Mouse (Mus musculus): Measurements from ENCODE around the gene H2al1i. TPM values are rescaled to one million over a fixed set of nuclear protein-coding genes. Genes with fewer than 3 reads are reported as not detected.

Gene H2al1i
- polyA plus RNA-seq, 1 experiment from 2014 or later: not detected

- no peaks in the 10 kb centered on the region for H3K9me3 ChIP-seq (ENCODE audit: control insufficient read depth)
- H3K36me3 ChIP-seq (ENCODE audit: control insufficient read depth, insufficient read depth): no peaks in the 10 kb centered on the region
- no peak for TF ChIP-seq CTCF (IDR thresholded peaks at IDR 0.05; ENCODE audit: low read depth)
- no peak for ATAC-seq
- no peak overlapping the region for H3K27ac ChIP-seq (ENCODE audit: low read depth, low read length)
- H3K4me3 ChIP-seq (ENCODE audit: low read depth, low read length): no peak overlapping the region
- H3K4me2 ChIP-seq (replicated peaks; ENCODE audit: low read depth): no peak overlapping the region
- H3K4me1 ChIP-seq (replicated peaks; ENCODE audit: control insufficient read depth, insufficient read depth, low read length): no peaks in the 10 kb centered on the region
- H3K9ac ChIP-seq (ENCODE audit: low read depth, low read length): no peak overlapping the region
- 0 out of 2 replicates have a peak, but pooled peaks cover 3% of the 10 kb centered on the region for H3K27me3 ChIP-seq (replicated peaks; ENCODE audit: control insufficient read depth, insufficient read depth, low read length)
- 75% methylated on average over 6 of the region's 6 CpGs for WGBS
Measured at GRCm38 (mm10) chrX:11360823-11361222, 36.4 kb downstream of the H2al1i start.

- TF ChIP-seq CTCF (IDR thresholded peaks at IDR 0.05; ENCODE audit: low read depth): no peak
- H3K4me2 ChIP-seq (replicated peaks; ENCODE audit: low read depth): no peak overlapping the region
- no peaks in the 10 kb centered on the region for H3K36me3 ChIP-seq (ENCODE audit: control insufficient read depth, insufficient read depth)
- 0 out of 2 replicates have a peak, but pooled peaks cover 3% of the 10 kb centered on the region for H3K27me3 ChIP-seq (replicated peaks; ENCODE audit: control insufficient read depth, insufficient read depth, low read length)
- H3K4me1 ChIP-seq (replicated peaks; ENCODE audit: control insufficient read depth, insufficient read depth, low read length): no peaks in the 10 kb centered on the region
- 74% methylated on average over 2 of the region's 2 CpGs for WGBS
- no peak overlapping the region for H3K27ac ChIP-seq (ENCODE audit: low read depth, low read length)
- H3K9ac ChIP-seq (ENCODE audit: low read depth, low read length): no peak overlapping the region
- no peak overlapping the region for H3K4me3 ChIP-seq (ENCODE audit: low read depth, low read length)
- ATAC-seq: no peak
- no peaks in the 10 kb centered on the region for H3K9me3 ChIP-seq (ENCODE audit: control insufficient read depth)
Measured at GRCm38 (mm10) chrX:11361261-11361660, 36.8 kb downstream of the H2al1i start.

GRCm38 (mm10) chrX:11363890-11364289 lies 39.4 kb downstream of the H2al1i start:
- no peak overlapping the region for H3K9ac ChIP-seq (ENCODE audit: low read depth, low read length)

GRCm38 (mm10) chrX:11365151-11365550 lies 40.7 kb downstream of the H2al1i start:
- Histone ChIP-seq H3K9me3 (ENCODE audit: control insufficient read depth) (no peaks in the 10 kb centered on the region), H3K4me1 (replicated peaks; ENCODE audit: control insufficient read depth, insufficient read depth, low read length) (no peaks in the 10 kb centered on the region), H3K9ac (ENCODE audit: low read depth, low read length) (no peak overlapping the region), H3K27me3 (replicated peaks; ENCODE audit: control insufficient read depth, insufficient read depth, low read length) (0 out of 2 replicates have a peak, but pooled peaks cover under 1% of the 10 kb centered on the region), H3K36me3 (ENCODE audit: control insufficient read depth, insufficient read depth) (no peaks in the 10 kb centered on the region), H3K27ac (ENCODE audit: low read depth, low read length) (no peak overlapping the region), H3K4me3 (ENCODE audit: low read depth, low read length) (no peak overlapping the region), H3K4me2 (replicated peaks; ENCODE audit: low read depth) (no peak overlapping the region)
- ATAC-seq: no peak
- WGBS: 58% methylated on average over 12 of the region's 12 CpGs
- TF ChIP-seq CTCF (IDR thresholded peaks at IDR 0.05; ENCODE audit: low read depth): no peak

More at GRCm38 (mm10) chrX:11363890-11364289, 39.4 kb downstream of the H2al1i start:
- WGBS: 76% methylated on average over 6 of the region's 6 CpGs
- H3K4me1 ChIP-seq (replicated peaks; ENCODE audit: control insufficient read depth, insufficient read depth, low read length): no peaks in the 10 kb centered on the region
- no peak for TF ChIP-seq CTCF (IDR thresholded peaks at IDR 0.05; ENCODE audit: low read depth)
- no peak for ATAC-seq
- H3K27ac ChIP-seq (ENCODE audit: low read depth, low read length): no peak overlapping the region
- no peak overlapping the region for H3K4me3 ChIP-seq (ENCODE audit: low read depth, low read length)
- no peaks in the 10 kb centered on the region for H3K9me3 ChIP-seq (ENCODE audit: control insufficient read depth)
- 0 out of 2 replicates have a peak, but pooled peaks cover 3% of the 10 kb centered on the region for H3K27me3 ChIP-seq (replicated peaks; ENCODE audit: control insufficient read depth, insufficient read depth, low read length)
- H3K36me3 ChIP-seq (ENCODE audit: control insufficient read depth, insufficient read depth): no peaks in the 10 kb centered on the region
- no peak overlapping the region for H3K4me2 ChIP-seq (replicated peaks; ENCODE audit: low read depth)

Other genes starting within 250 kb of the H2al1i start
- gene H2al1a, start 25.4 kb upstream of the H2al1i start, polyA plus RNA-seq (2015; fragmentation: Nextera tagmentation; extraction: Ambion mirVana): not detected in 2 replicates
- not detected in 2 replicates for gene H2al1b, start 22.2 kb upstream of the H2al1i start, polyA plus RNA-seq (2015; fragmentation: Nextera tagmentation; extraction: Ambion mirVana)
- gene H2al1c, start 19.0 kb upstream of the H2al1i start, polyA plus RNA-seq (2015; fragmentation: Nextera tagmentation; extraction: Ambion mirVana): not detected in 2 replicates
- not detected in 2 replicates for gene H2al1d, start 15.8 kb upstream of the H2al1i start, polyA plus RNA-seq (2015; fragmentation: Nextera tagmentation; extraction: Ambion mirVana)
- gene H2al1e, start 12.7 kb upstream of the H2al1i start, polyA plus RNA-seq (2015; fragmentation: Nextera tagmentation; extraction: Ambion mirVana): not detected in 2 replicates
- not detected in 2 replicates for gene H2al1f, start 9.5 kb upstream of the H2al1i start, polyA plus RNA-seq (2015; fragmentation: Nextera tagmentation; extraction: Ambion mirVana)
- not detected in 2 replicates for gene H2al1g, start 6.4 kb upstream of the H2al1i start, polyA plus RNA-seq (2015; fragmentation: Nextera tagmentation; extraction: Ambion mirVana)
- gene H2al1h, start 3.2 kb upstream of the H2al1i start, polyA plus RNA-seq (2015; fragmentation: Nextera tagmentation; extraction: Ambion mirVana): not detected in 2 replicates
- not detected in 2 replicates for gene H2al1j, start 3.2 kb downstream of the H2al1i start, polyA plus RNA-seq (2015; fragmentation: Nextera tagmentation; extraction: Ambion mirVana)